In genomic region chr9:57811793-57812733, GRCm38 (mm10) we compare ENCODE assay signal across 10 mouse cellular contexts. TPM values are rescaled to one million over a fixed set of nuclear protein-coding genes. Genes with fewer than 3 reads are reported as not detected.
DNase-seq lines count a peak whose midpoint lies in the region; ATAC-seq and TF ChIP-seq lines count a peak whose summit lies in the region.
"Had no signal": no experiment of that assay in that cellular context is flagged by ENCODE, and none has a peak within 500 bp of the region (broad histone marks: within the 10 kb centered on the region; RNA-seq: fewer than 3 reads in every experiment).

No protein-coding gene starts in this region.

- H3K36me3 ChIP-seq in liver, postnatal 0 days (replicated peaks; ENCODE audit: insufficient read depth, low read length), result peaks cover 4% of the 10 kb centered on the region
- H3K36me3 ChIP-seq in liver, embryonic 11.5 days (ENCODE audit: control insufficient read depth, insufficient read depth, low read length), result no peaks in the 10 kb centered on the region
- peaks cover 7% of the 10 kb centered on the region for H3K36me3 ChIP-seq in hindbrain, embryonic 13.5 days
- 0 out of 2 replicates have a peak, but pooled peaks cover 3% of the 10 kb centered on the region for H3K36me3 ChIP-seq in neural tube, embryonic 15.5 days

- peak; percentile 23 to 28 for DNase-seq in cerebellum, postnatal 10 days
- DNase-seq in cerebellum, adult 9-10 months, result no peak
- DNase-seq in liver, postnatal 0 days, result no peak
- no peak for DNase-seq in liver, embryonic 11.5 days (ENCODE audit: low spot score)
- no peak for DNase-seq in gastrocnemius, postnatal 4 days (ENCODE audit: low spot score in 2 of 2)
- DNase-seq in adrenal gland, adult 8-10 months, result no peak
- DNase-seq: spleen, adult 18-20 months had no signal

- H3K9ac ChIP-seq in liver, postnatal 0 days (replicated peaks), result no peak overlapping the region
- no peak overlapping the region for H3K9ac ChIP-seq in liver, embryonic 11.5 days (ENCODE audit: low read depth, low read length)
- H3K9ac ChIP-seq in hindbrain, embryonic 13.5 days, result no peak overlapping the region; the same call in none of the 2 replicates
- no peak overlapping the region for H3K9ac ChIP-seq in neural tube, embryonic 15.5 days (replicated peaks)

- no peak overlapping the region for H3K4me3 ChIP-seq in liver, postnatal 0 days (ENCODE audit: low read depth, low read length)
- no peak overlapping the region for H3K4me3 ChIP-seq in liver, embryonic 11.5 days (ENCODE audit: low read depth, low read length)
- H3K4me3 ChIP-seq in hindbrain, embryonic 13.5 days, result no peak overlapping the region
- H3K4me3 ChIP-seq in neural tube, embryonic 15.5 days (replicated peaks), result no peak overlapping the region
- H3K4me3 ChIP-seq: erythroblast, embryonic 14.5 days had no signal

- no peaks in the 10 kb centered on the region for H3K9me3 ChIP-seq in liver, postnatal 0 days (ENCODE audit: low read length)
- H3K9me3 ChIP-seq in liver, embryonic 11.5 days (ENCODE audit: control insufficient read depth, low read length), result no peaks in the 10 kb centered on the region
- H3K9me3 ChIP-seq in hindbrain, embryonic 13.5 days, result no peaks in the 10 kb centered on the region
- no peaks in the 10 kb centered on the region for H3K9me3 ChIP-seq in neural tube, embryonic 15.5 days (replicated peaks)

- H3K4me2 ChIP-seq in liver, postnatal 0 days (ENCODE audit: low read depth, low read length), result no peak overlapping the region
- no peak overlapping the region for H3K4me2 ChIP-seq in liver, embryonic 11.5 days
- peak overlapping the region; percentile 3; the same call in 1 of the 2 replicates for H3K4me2 ChIP-seq in hindbrain, embryonic 13.5 days
- H3K4me2 ChIP-seq in neural tube, embryonic 15.5 days, result no peak overlapping the region

- TF ChIP-seq EP300 in liver, postnatal 0 days (IDR thresholded peaks at IDR 0.05; ENCODE audit: low read depth), result no peak

- peak; percentile 21; the same call in 1 of the 2 replicates for TF ChIP-seq CTCF in liver, postnatal 0 days (IDR thresholded peaks at IDR 0.05; ENCODE audit: low read depth)

- 64% methylated on average over 8 of the region's 8 CpGs for WGBS in liver, postnatal 0 days (ENCODE audit: insufficient replicate concordance)
- WGBS in liver, embryonic 11.5 days, result 34% methylated on average over 8 of the region's 8 CpGs
- WGBS in hindbrain, embryonic 13.5 days, result 43% methylated on average over 8 of the region's 8 CpGs
- 25% methylated on average over 8 of the region's 8 CpGs for WGBS in neural tube, embryonic 15.5 days

- ATAC-seq in liver, postnatal 0 days, result no peak
- no peak for ATAC-seq in liver, embryonic 11.5 days (replicated peaks; ENCODE audit: low FRiP score)
- ATAC-seq in hindbrain, embryonic 13.5 days (ENCODE audit: low FRiP score), result peak; percentile 12; the same call in 1 of the 2 replicates
- no peak for ATAC-seq in neural tube, embryonic 15.5 days (ENCODE audit: low FRiP score)

- H3K27me3 ChIP-seq in liver, postnatal 0 days (ENCODE audit: insufficient read depth, low read length), result no peaks in the 10 kb centered on the region
- no peaks in the 10 kb centered on the region for H3K27me3 ChIP-seq in liver, embryonic 11.5 days (replicated peaks; ENCODE audit: control insufficient read depth, insufficient read depth, low read length)
- H3K27me3 ChIP-seq in hindbrain, embryonic 13.5 days, result no peaks in the 10 kb centered on the region
- no peaks in the 10 kb centered on the region for H3K27me3 ChIP-seq in neural tube, embryonic 15.5 days (replicated peaks)

- H3K4me1 ChIP-seq in liver, postnatal 0 days (ENCODE audit: insufficient read depth), result peaks cover 15% of the 10 kb centered on the region
- peaks cover 37% of the 10 kb centered on the region for H3K4me1 ChIP-seq in liver, embryonic 11.5 days (replicated peaks; ENCODE audit: control insufficient read depth, insufficient read depth, low read length)
- H3K4me1 ChIP-seq in hindbrain, embryonic 13.5 days (replicated peaks), result peaks cover 83% of the 10 kb centered on the region
- H3K4me1 ChIP-seq in neural tube, embryonic 15.5 days, result peaks cover 93% of the 10 kb centered on the region

- no peak overlapping the region for H3K27ac ChIP-seq in liver, postnatal 0 days (ENCODE audit: low read depth)
- H3K27ac ChIP-seq in liver, embryonic 11.5 days (ENCODE audit: low read depth, low read length), result no peak overlapping the region
- peak overlapping the region; percentile 78 for H3K27ac ChIP-seq in hindbrain, embryonic 13.5 days
- peak overlapping the region; percentile 54 for H3K27ac ChIP-seq in neural tube, embryonic 15.5 days (replicated peaks)

RNA-seq across cellular contexts. Expression of gene Arid3b, which starts 24.5 kb away (rescaled TPM):
- polyA plus RNA-seq in liver, postnatal 0 days (2015; fragmentation: Nextera tagmentation; extraction: Ambion mirVana), result 4.6 and 4.7 TPM in 2 replicates
- polyA plus RNA-seq in liver, embryonic 11.5 days (2014; fragmentation: Nextera tagmentation; extraction: Ambion mirVana), result 20.3 and 21.4 TPM in 2 replicates
- 10.9 and 12.8 TPM in 2 replicates for polyA plus RNA-seq in hindbrain, embryonic 13.5 days (2015; fragmentation: Nextera tagmentation; extraction: Ambion mirVana)
- polyA plus RNA-seq in neural tube, embryonic 15.5 days (2015; fragmentation: Nextera tagmentation; extraction: Ambion mirVana), result 6.7 and 8.9 TPM in 2 replicates
- total RNA-seq in gastrocnemius, postnatal 4 days (2021), result 1 to 10 TPM; 4.5 to 7.2 TPM
- total RNA-seq in adrenal gland, adult 8-10 months (2022), result 1 to 10 TPM; 4.6 to 9.8 (median 8.4) TPM

RNA-seq across cellular contexts. Expression of gene Clk3, which starts 46.4 kb away (rescaled TPM):
- polyA plus RNA-seq in liver, postnatal 0 days (2015; fragmentation: Nextera tagmentation; extraction: Ambion mirVana), result 40.2 and 40.4 TPM in 2 replicates
- polyA plus RNA-seq in liver, embryonic 11.5 days (2014; fragmentation: Nextera tagmentation; extraction: Ambion mirVana), result 85.0 and 85.1 TPM in 2 replicates
- 71.2 and 72.4 TPM in 2 replicates for polyA plus RNA-seq in hindbrain, embryonic 13.5 days (2015; fragmentation: Nextera tagmentation; extraction: Ambion mirVana)
- 63.6 and 65.7 TPM in 2 replicates for polyA plus RNA-seq in neural tube, embryonic 15.5 days (2015; fragmentation: Nextera tagmentation; extraction: Ambion mirVana)
- total RNA-seq in gastrocnemius, postnatal 4 days (2021), result 10 to 100 TPM; 52.7 to 58.9 TPM
- 10 to 100 TPM; 75.3 to 83.3 (median 78.5) TPM for total RNA-seq in adrenal gland, adult 8-10 months (2022)

Comparison
In these comparisons a context has a peak if more than half of its experiments do, and no peak if none do; other contexts are left out.
1. DNase-seq: peak in cerebellum, postnatal 10 days (2 of 2); none in cerebellum, adult 9-10 months (single experiment), liver, postnatal 0 days (single experiment), liver, embryonic 11.5 days (single experiment), gastrocnemius, postnatal 4 days (0 of 2) and adrenal gland, adult 8-10 months (single experiment).
2. H3K27ac ChIP-seq: peak in hindbrain, embryonic 13.5 days (single experiment) and neural tube, embryonic 15.5 days (single experiment); none in liver, postnatal 0 days (single experiment) and liver, embryonic 11.5 days (single experiment).